ENCODE assay signal across 8 mouse cellular contexts in the genomic region with DNA sequence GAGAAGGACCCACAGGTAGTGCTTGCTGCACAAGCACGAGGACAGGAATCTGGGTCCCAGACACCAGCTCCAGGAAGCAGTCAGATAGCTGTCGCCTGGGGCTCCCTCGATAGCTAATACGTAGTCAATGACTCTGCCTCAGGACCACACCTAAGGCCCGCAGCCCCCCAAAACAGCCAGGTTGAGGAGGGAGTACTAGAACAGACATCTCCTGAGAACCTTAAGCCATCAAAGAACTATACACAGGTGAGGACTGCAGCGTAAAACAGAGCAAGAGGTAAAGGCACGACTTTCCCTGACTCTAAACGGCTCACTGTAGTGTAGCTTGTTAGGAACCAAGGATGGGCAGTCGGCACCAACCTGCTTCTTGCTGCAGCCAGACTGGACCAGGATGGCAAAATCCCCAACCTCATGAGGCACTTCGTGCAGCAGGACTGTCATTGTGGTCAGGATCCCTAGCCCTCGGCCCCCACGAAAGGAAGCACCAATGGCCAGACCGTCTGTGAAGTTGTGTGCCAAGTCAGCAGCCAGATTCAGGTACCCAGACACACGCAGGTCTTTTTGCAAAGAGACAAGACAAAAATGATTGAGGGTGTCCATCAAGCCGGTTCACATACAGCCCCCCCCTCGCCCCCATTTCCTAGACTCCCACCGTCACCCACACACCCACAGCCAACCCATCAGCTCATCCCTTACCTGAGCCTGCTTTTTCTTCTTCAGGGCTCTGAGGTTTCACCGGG. TPM values are rescaled to one million over a fixed set of nuclear protein-coding genes. Genes with fewer than 3 reads are reported as not detected.
DNase-seq lines count a peak whose midpoint lies in the region; ATAC-seq lines count a peak whose summit lies in the region.

No protein-coding gene starts in this region.

- H3K4me3 ChIP-seq in forebrain, embryonic 11.5 days (ENCODE audit: low read depth, low read length), result peak overlapping the region; percentile 72
- no peak overlapping the region for H3K4me3 ChIP-seq in forebrain, embryonic 16.5 days (replicated peaks; ENCODE audit: low read length)
- peak overlapping the region; percentile 96 for H3K4me3 ChIP-seq in limb, embryonic 15.5 days

- peak overlapping the region; percentile 100 for H3K4me2 ChIP-seq in forebrain, embryonic 11.5 days (ENCODE audit: low read depth, low read length, severe bottlenecking)
- H3K4me2 ChIP-seq in forebrain, embryonic 16.5 days (ENCODE audit: low read length), result no peak overlapping the region
- H3K4me2 ChIP-seq in limb, embryonic 15.5 days, result peak overlapping the region; percentile 91

- peaks cover 10% of the 10 kb centered on the region for H3K36me3 ChIP-seq in forebrain, embryonic 11.5 days (ENCODE audit: control insufficient read depth, insufficient read depth, low read length)
- H3K36me3 ChIP-seq in forebrain, embryonic 16.5 days (ENCODE audit: control insufficient read depth, insufficient read depth), result peaks cover 6% of the 10 kb centered on the region
- peaks cover 36% of the 10 kb centered on the region for H3K36me3 ChIP-seq in limb, embryonic 15.5 days

- 88% methylated on average over 18 of the region's 18 CpGs for WGBS in forebrain, embryonic 11.5 days
- WGBS in forebrain, embryonic 16.5 days, result 86% methylated on average over 18 of the region's 18 CpGs
- WGBS in limb, embryonic 15.5 days, result 85% methylated on average over 18 of the region's 18 CpGs

- H3K9me3 ChIP-seq in forebrain, embryonic 11.5 days (ENCODE audit: control insufficient read depth, low read length), result no peaks in the 10 kb centered on the region
- H3K9me3 ChIP-seq in forebrain, embryonic 16.5 days (ENCODE audit: control insufficient read depth, low read length), result no peaks in the 10 kb centered on the region
- no peaks in the 10 kb centered on the region for H3K9me3 ChIP-seq in limb, embryonic 15.5 days

- ATAC-seq in forebrain, embryonic 11.5 days (replicated peaks; ENCODE audit: low FRiP score), result no peak
- ATAC-seq in forebrain, embryonic 16.5 days, result no peak
- ATAC-seq in limb, embryonic 15.5 days (ENCODE audit: insufficient number of reproducible peaks, low FRiP score, low TSS enrichment, low read depth), result no peak

- peaks cover 38% of the 10 kb centered on the region for H3K4me1 ChIP-seq in forebrain, embryonic 11.5 days (replicated peaks; ENCODE audit: control insufficient read depth, insufficient read depth, low read length)
- peaks cover 63% of the 10 kb centered on the region for H3K4me1 ChIP-seq in forebrain, embryonic 16.5 days (replicated peaks; ENCODE audit: control insufficient read depth, insufficient read depth, low read length)
- peaks cover 81% of the 10 kb centered on the region for H3K4me1 ChIP-seq in limb, embryonic 15.5 days

- DNase-seq in forebrain, embryonic 11.5 days (ENCODE audit: low spot score), result peak; percentile 54
- peak; percentile 2 for DNase-seq in urinary bladder, postnatal 14 days (ENCODE audit: low spot score)
- DNase-seq in urinary bladder, postnatal 25 days (ENCODE audit: low spot score), result no peak
- DNase-seq in layer of hippocampus, postnatal 10 days (ENCODE audit: low spot score in 2 of 2), result no peak
- DNase-seq in spleen, adult 12 weeks (ENCODE audit: low spot score), result no peak
- DNase-seq in left cerebral cortex, adult 9 months (ENCODE audit: low spot score in 2 of 2), result no peak

- H3K9ac ChIP-seq in forebrain, embryonic 11.5 days (ENCODE audit: low read length), result peak overlapping the region; percentile 94; the same call in 1 of the 2 replicates
- H3K9ac ChIP-seq in forebrain, embryonic 16.5 days (replicated peaks; ENCODE audit: low read depth, low read length), result no peak overlapping the region
- no peak overlapping the region; the same call in 1 of the 2 replicates for H3K9ac ChIP-seq in limb, embryonic 15.5 days

- H3K27me3 ChIP-seq in forebrain, embryonic 11.5 days (ENCODE audit: control insufficient read depth, insufficient read depth, low read length), result no peaks in the 10 kb centered on the region
- H3K27me3 ChIP-seq in forebrain, embryonic 16.5 days (replicated peaks; ENCODE audit: control insufficient read depth, insufficient read depth, low read length), result no peaks in the 10 kb centered on the region
- no peaks in the 10 kb centered on the region for H3K27me3 ChIP-seq in limb, embryonic 15.5 days

- no peak overlapping the region for H3K27ac ChIP-seq in forebrain, embryonic 11.5 days (ENCODE audit: low read depth, low read length)
- no peak overlapping the region for H3K27ac ChIP-seq in forebrain, embryonic 16.5 days (ENCODE audit: low read length)
- no peak overlapping the region for H3K27ac ChIP-seq in limb, embryonic 15.5 days

RNA-seq across cellular contexts. Expression of a gene that starts 1.5 kb away (rescaled TPM):
- 81.7 and 101 TPM in 2 replicates for polyA plus RNA-seq in forebrain, embryonic 11.5 days (2014; fragmentation: Nextera tagmentation; extraction: Ambion mirVana)
- polyA plus RNA-seq in forebrain, embryonic 16.5 days (2015; fragmentation: Nextera tagmentation; extraction: Ambion mirVana), result 63.9 and 65.4 TPM in 2 replicates
- polyA plus RNA-seq in limb, embryonic 15.5 days (2015; fragmentation: Nextera tagmentation; extraction: Ambion mirVana), result 45.0 and 50.3 TPM in 2 replicates
- total RNA-seq in layer of hippocampus, postnatal 10 days (2021), result 10 to 100 TPM; 48.6 to 51.6 TPM

RNA-seq across cellular contexts. Expression of a gene that starts 2.2 kb away (rescaled TPM):
- polyA plus RNA-seq in forebrain, embryonic 11.5 days (2014; fragmentation: Nextera tagmentation; extraction: Ambion mirVana), result 99.6 and 104 TPM in 2 replicates
- polyA plus RNA-seq in forebrain, embryonic 16.5 days (2015; fragmentation: Nextera tagmentation; extraction: Ambion mirVana), result 148 and 157 TPM in 2 replicates
- polyA plus RNA-seq in limb, embryonic 15.5 days (2015; fragmentation: Nextera tagmentation; extraction: Ambion mirVana), result 258 and 259 TPM in 2 replicates
- total RNA-seq in layer of hippocampus, postnatal 10 days (2021), result 100 to 1,000 TPM in 1 of 2 experiments, 10 to 100 TPM in 1; 82.8 to 108 TPM

RNA-seq across cellular contexts. Expression of a gene that starts 2.3 kb away (rescaled TPM):
- polyA plus RNA-seq in forebrain, embryonic 11.5 days (2014; fragmentation: Nextera tagmentation; extraction: Ambion mirVana), result 32.8 and 40.3 TPM in 2 replicates
- 55.6 and 60.2 TPM in 2 replicates for polyA plus RNA-seq in forebrain, embryonic 16.5 days (2015; fragmentation: Nextera tagmentation; extraction: Ambion mirVana)
- 44.4 and 52.5 TPM in 2 replicates for polyA plus RNA-seq in limb, embryonic 15.5 days (2015; fragmentation: Nextera tagmentation; extraction: Ambion mirVana)
- total RNA-seq in layer of hippocampus, postnatal 10 days (2021), result 10 to 100 TPM; 70.1 to 70.2 TPM

RNA-seq across cellular contexts. Expression of a gene that starts 4.8 kb away (rescaled TPM):
- 7.5 and 8.3 TPM in 2 replicates for polyA plus RNA-seq in forebrain, embryonic 11.5 days (2014; fragmentation: Nextera tagmentation; extraction: Ambion mirVana)
- 16.0 and 20.4 TPM in 2 replicates for polyA plus RNA-seq in forebrain, embryonic 16.5 days (2015; fragmentation: Nextera tagmentation; extraction: Ambion mirVana)
- 18.1 and 18.9 TPM in 2 replicates for polyA plus RNA-seq in limb, embryonic 15.5 days (2015; fragmentation: Nextera tagmentation; extraction: Ambion mirVana)
- 10 to 100 TPM; 27.8 to 34.2 TPM for total RNA-seq in layer of hippocampus, postnatal 10 days (2021)

RNA-seq across cellular contexts. Expression of a gene that starts 9.9 kb away (rescaled TPM):
- 1.3 and 1.7 TPM in 2 replicates for polyA plus RNA-seq in forebrain, embryonic 11.5 days (2014; fragmentation: Nextera tagmentation; extraction: Ambion mirVana)
- polyA plus RNA-seq in forebrain, embryonic 16.5 days (2015; fragmentation: Nextera tagmentation; extraction: Ambion mirVana), result 2.3 and 4.0 TPM in 2 replicates
- 94.4 and 96.5 TPM in 2 replicates for polyA plus RNA-seq in limb, embryonic 15.5 days (2015; fragmentation: Nextera tagmentation; extraction: Ambion mirVana)
- total RNA-seq in layer of hippocampus, postnatal 10 days (2021), result 10 to 100 TPM; 14.5 to 22.0 TPM

Comparison
In these comparisons a context has a peak if more than half of its experiments do, and no peak if none do; other contexts are left out.
1. DNase-seq: peak in forebrain, embryonic 11.5 days (single experiment) and urinary bladder, postnatal 14 days (single experiment); none in urinary bladder, postnatal 25 days (single experiment), layer of hippocampus, postnatal 10 days (0 of 2), spleen, adult 12 weeks (single experiment) and left cerebral cortex, adult 9 months (0 of 2).